Mouse (Mus musculus) cerebellum, adult 9-10 months (tissue): ENCODE measurements at regions not wholly inside any gene's neighbourhood (a gene's known extent, or its start where the extent isn't known, plus 50 kb on each side); places are given as distances from the start of the nearest gene placed in this dataset.

ENCODE experiments used
- DNase-seq: peaks from one replicate; pipeline ENCODE4 v3.0.0; 2022

- no peak for DNase-seq
These were observed 216.7 kb upstream of the Rbfox1 start for GRCm38 (mm10) chr16:5668403-5668967.

GRCm38 (mm10) chr16:5661918-5662317 is 223.2 kb upstream of the Rbfox1 start:
- DNase-seq: peak; percentile 70

GRCm38 (mm10) chr16:5651551-5651950 is 233.6 kb upstream of the Rbfox1 start:
- no peak for DNase-seq

GRCm38 (mm10) chr16:5651002-5651401 is 234.2 kb upstream of the Rbfox1 start:
- no peak for DNase-seq

GRCm38 (mm10) chr16:5639956-5640355 is 245.2 kb upstream of the Rbfox1 start:
- DNase-seq: no peak

DNA sequence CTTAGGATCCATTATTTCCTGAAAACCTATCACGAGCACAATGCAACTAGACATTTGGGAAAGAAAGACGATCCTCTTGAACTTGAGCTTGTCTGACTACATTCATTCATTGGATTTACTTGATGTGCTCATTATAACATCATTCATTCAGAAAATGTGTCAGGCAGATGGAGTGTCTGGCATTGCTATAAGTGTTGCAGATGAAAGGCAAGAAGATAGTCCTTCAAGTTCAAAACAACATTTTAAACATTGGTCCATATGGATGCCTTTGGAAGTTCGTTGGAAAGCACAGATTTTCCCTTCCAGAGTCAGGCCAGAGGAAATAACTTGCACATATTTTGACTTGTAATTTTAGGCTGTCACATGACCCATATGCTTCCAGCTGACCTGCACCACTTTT is 255.2 kb upstream of the Rbfox1 start:
- DNase-seq: no peak

- DNase-seq: no peak
These were observed 257.2 kb upstream of the Rbfox1 start for GRCm38 (mm10) chr16:5627910-5628309.

- no peak for DNase-seq
These were observed 257.8 kb upstream of the Rbfox1 start for GRCm38 (mm10) chr16:5627117-5627909.

GRCm38 (mm10) chr16:5625159-5625558 is 260.0 kb upstream of the Rbfox1 start:
- no peak for DNase-seq

- DNase-seq: no peak
These were observed 264.6 kb upstream of the Rbfox1 start for GRCm38 (mm10) chr16:5620566-5620965.

DNA sequence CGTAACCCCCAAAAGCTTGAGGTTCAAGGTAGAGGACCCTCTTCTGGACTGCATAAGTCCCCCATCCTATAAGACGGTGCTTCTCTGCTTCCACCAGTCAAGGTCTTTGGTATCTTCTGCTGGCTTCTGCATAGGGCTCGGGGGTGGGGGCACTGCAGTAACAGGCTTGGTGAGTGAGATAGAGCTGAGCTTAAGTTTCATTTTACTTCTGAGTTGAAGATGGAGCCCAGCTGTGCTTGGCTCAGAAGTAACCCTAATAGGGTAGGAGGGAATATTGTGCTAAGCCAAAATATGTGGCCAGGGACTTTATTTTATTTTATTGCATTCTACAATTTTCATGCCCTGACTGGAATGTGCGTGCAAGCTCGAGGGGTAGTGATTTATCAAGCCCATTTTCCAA is 268.8 kb upstream of the Rbfox1 start:
- DNase-seq: no peak

GRCm38 (mm10) chr16:5595359-5595758 is 289.8 kb upstream of the Rbfox1 start:
- DNase-seq: no peak

- DNase-seq: no peak
These were observed 306.8 kb upstream of the Rbfox1 start for GRCm38 (mm10) chr16:5578333-5578732.

- no peak for DNase-seq
These were observed 312.4 kb upstream of the Rbfox1 start for GRCm38 (mm10) chr16:5572780-5573179.

DNA sequence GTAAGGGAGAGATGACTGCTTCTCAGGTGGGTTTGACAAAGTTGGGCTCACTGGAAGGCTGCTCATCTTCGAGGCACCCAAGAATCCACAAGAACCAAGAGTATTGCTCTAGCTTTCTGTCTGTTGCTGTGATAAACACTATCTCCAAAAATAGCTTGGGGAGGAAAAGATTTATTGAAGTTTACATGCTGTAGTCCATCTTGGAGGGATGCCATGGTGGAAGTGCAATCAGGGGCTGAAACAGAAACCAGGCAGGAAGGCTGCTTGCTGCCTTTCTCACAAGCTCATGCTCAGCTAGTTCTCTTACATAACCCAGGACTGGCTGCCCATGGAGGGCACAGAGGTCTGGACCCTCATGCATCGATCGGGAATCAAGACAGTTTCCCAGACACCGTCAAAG is 314.5 kb upstream of the Rbfox1 start:
- no peak for DNase-seq

- no peak for DNase-seq
These were observed 313.3 kb upstream of the Eef2kmt start for GRCm38 (mm10) chr16:5569101-5569500.

- no peak for DNase-seq
These were observed 293.2 kb upstream of the Eef2kmt start for GRCm38 (mm10) chr16:5549026-5549425.

- DNase-seq: no peak
These were observed 292.8 kb upstream of the Eef2kmt start for GRCm38 (mm10) chr16:5548602-5549001.

- DNase-seq: no peak
These were observed 291.0 kb upstream of the Eef2kmt start for GRCm38 (mm10) chr16:5546808-5547207.

GRCm38 (mm10) chr16:5545801-5546200 is 290.0 kb upstream of the Eef2kmt start:
- DNase-seq: no peak

DNA sequence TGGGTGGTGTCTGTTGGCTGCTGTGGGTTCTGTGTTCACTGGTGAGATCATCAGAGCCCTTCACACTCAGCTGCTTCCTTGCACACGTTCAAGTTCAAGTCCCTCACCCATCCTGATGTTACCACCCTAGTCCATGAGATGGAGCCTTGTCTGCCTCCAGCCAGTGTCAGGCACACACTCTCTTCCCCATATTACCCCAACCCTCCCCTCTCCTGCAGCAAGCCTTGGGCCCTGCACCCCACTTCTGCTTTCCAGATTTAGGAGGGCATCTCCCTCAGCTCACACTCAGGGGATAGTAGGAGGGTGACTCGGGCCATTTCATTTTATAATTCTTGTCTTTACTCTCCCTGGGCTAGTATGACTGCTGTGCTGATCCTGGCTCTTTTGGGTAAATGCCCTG is 288.7 kb upstream of the Eef2kmt start:
- no peak for DNase-seq

DNA sequence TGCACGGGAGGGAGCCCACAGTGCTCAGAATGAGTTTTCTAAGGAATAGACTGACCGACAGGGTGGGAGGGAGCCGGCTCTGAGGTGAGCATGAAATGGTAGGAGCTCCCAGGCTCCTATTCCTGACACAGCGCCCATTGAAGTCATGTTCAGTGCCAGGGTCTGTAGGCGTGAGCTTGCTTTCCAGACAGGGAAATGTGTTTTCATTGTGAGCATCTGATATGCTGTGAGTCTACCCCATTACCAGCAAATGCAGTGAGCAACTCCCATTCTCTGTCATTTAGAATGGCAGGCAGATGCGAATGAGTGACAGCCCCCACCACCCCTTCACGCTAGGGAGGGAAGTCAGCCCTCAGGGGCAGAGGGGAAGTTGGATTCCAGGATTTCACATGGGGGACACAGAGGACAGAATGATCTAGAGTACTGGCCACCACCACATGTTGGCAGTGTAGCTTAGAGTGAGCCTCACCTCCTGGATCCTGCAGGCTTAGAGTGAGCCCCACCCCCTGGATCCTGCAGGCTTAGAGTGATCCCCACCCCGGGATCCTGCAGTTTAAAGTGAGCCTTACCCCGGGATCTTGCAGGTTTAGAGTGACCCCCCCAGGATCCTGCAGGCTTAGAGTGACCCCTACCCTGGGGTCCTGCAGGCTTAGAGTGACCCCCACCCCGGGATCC is 283.2 kb upstream of the Eef2kmt start:
- DNase-seq: no peak

GRCm38 (mm10) chr16:5537286-5538204 is 281.8 kb upstream of the Eef2kmt start:
- peak; percentile 6 for DNase-seq
